Mouse (Mus musculus): ENCODE data around the gene Rpgrip1.

Rpgrip1 gene

DNA sequence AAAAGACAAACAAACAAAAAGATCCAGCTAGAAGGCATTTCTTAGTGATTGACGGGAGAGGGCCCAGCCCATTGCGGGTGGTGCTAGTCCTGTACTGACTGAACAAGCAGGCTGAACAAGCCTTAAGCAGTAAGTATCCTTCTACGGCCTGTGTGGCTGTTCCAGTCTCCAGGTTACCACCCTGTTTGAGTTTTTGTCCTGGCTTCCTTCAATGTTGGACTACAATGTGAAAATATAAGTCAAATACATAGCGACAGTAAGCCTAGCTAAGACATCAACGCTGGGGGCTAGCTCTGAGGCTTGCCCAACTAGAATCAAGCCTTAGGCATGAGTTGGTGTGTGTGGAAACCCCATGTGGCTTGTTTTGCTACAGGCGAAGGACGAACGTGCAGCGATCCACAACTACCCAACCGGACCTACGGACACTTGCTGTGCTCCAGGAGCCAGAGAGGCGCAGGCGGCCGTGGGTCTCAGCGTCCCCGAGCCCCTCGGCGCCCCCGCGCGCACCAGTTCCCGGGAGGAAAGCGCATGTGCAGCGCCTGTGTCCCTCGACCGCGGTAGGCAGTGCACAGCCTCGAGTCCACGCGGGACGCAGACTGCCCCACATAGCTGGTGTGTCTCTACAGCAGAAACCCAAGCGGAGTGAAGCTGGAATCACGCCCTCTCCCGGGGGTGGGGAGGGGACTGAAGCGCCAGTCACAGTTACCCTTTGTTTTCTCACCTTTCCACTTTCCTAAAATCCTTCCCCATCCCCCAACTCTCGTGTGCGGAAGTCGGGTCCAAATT lies 8.5 kb downstream of the Rpgrip1 start:
- DNase-seq, result peak; percentile 75

DNA sequence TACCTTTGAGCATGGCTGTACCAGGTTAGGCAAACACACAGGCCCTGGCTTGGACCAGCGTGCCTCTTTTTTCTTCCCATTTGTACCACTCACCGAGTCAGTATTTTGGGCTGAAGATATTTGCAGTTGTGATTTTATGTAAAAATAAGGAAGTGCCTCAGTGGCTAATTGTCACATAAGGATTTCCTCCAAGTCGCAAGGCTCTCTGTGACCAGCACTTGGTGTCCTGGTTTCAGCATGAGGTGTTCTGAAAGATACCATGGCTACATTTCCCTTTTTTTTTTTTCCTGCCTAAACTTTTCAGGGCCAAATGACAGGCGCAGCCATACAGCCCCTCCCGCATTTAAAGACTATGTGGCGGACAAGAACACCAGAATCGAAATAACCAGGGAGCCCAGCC lies 9.7 kb downstream of the Rpgrip1 start:
- no peak for DNase-seq

- peak; percentile 62 for DNase-seq
These were observed 13.4 kb downstream of the Rpgrip1 start for GRCm38 (mm10) chr14:52123918-52124317.

DNA sequence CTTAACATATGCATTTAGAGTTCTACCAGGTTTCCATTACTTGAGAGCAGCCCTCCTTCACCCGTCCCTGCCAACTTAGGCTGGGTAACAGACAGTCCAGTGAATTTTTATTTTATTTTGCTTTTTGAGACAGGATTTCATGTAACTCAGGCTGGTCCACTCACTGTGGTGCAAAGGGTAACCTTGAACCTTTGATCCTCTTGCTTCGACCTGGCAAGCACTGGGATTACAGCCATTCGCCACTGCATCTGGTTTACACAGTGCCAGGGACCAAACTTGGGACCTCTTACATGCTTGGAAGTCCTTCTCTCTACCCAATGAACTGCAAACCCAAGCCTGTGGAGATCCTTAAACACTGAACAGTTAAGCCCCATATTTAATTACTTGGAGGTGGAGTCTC lies 14.1 kb downstream of the Rpgrip1 start:
- DNase-seq, result no peak

GRCm38 (mm10) chr14:52133584-52133983 lies 23.1 kb downstream of the Rpgrip1 start:
- DNase-seq, result no peak

- DNase-seq, result no peak
These were observed 30.3 kb downstream of the Rpgrip1 start for GRCm38 (mm10) chr14:52140577-52141444.

- no peak for DNase-seq
These were observed 31.1 kb downstream of the Rpgrip1 start for GRCm38 (mm10) chr14:52141445-52142127.

GRCm38 (mm10) chr14:52144165-52144564 lies 33.7 kb downstream of the Rpgrip1 start:
- DNase-seq, result no peak

DNA sequence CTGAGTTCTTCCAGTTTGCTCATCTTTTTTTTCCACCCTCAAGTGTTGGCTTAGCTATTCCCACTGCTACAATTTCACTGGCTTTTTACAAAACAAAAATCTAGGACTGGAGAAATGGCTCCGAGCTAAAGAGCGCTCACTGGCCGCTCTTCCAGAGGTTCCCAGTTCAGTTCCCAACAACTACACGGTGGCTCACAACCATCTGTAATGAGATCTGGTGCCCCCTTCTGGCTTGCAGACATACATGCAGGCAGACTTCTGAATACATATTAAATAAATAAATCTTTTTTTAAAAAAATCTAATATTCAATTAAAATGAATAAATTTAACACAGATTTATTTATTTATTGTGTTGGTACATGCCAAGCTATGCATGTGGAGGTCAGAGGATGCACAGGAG lies 36.0 kb downstream of the Rpgrip1 start:
- no peak for DNase-seq

- no peak for DNase-seq
These were observed 39.4 kb downstream of the Rpgrip1 start for GRCm38 (mm10) chr14:52149888-52150287.

DNA sequence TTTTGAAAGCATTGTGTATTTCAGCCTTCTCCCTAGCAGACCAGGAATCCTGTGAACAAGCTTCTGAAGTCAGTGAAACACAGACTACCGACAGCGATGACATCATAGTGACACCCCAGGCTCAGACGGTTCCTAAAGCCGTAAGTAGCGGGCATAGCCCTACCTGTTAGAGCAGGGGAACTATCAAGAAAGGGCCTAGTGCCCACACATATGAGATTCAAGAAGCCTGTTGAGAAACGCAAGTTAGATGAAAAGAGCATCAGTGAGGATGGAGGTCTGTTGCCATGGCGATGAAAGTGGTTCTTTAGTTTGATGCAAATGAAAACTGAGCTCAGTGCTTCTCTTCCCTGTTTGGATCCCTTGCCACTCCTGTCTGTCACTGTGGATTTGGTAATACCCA lies 41.7 kb downstream of the Rpgrip1 start:
- no peak for DNase-seq

- DNase-seq, result no peak
These were observed 42.1 kb downstream of the Rpgrip1 start for GRCm38 (mm10) chr14:52152613-52153012.

DNA sequence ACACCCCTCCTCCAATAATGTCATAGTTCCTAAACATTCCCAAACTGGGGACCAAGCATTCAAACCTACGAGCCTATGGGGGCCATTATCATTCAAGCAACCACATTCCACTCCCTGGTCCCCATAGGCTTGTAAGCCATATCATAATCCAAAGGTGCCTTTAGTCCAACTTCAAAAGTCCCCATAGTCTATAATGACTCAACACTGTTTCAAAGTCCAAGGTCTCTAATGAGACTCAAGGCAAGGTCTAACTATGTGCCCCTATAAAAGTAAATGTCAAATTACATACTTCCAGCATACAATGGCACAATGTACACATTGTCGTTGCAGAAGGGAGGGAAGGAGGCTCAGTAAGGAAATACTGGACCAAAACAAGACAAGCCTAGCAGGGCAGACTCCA lies 44.5 kb downstream of the Rpgrip1 start:
- DNase-seq, result no peak

- DNase-seq, result no peak
These were observed 50.4 kb downstream of the Rpgrip1 start for GRCm38 (mm10) chr14:52160911-52161310.

DNA sequence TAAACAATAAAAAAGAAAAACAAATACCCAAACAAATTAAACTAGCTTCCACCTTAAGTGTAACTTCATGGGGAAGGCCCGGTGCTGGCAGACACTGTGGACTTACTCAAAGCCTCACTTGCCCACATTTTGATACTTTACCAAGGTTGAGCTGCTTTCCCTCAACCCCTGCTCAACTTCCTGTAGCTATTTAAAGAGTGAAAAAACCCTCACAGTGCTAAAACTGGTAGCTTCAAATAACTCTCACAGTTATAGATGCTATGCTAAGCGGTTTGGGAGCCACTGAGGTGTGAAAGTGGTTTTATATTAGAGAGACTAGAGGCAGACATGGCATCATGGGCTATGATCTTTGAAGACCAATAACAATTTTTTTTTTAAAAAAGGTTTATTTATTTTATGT lies 56.1 kb downstream of the Rpgrip1 start:
- DNase-seq, result no peak

- DNase-seq, result no peak
These were observed 78.3 kb downstream of the Rpgrip1 start for GRCm38 (mm10) chr14:52188788-52189187.

GRCm38 (mm10) chr14:52189519-52189918 lies 79.0 kb downstream of the Rpgrip1 start:
- DNase-seq, result no peak

GRCm38 (mm10) chr14:52190740-52191359 lies 80.3 kb downstream of the Rpgrip1 start:
- peak; percentile 20 for DNase-seq

- peak; percentile 33 for DNase-seq
These were observed 85.2 kb downstream of the Rpgrip1 start for GRCm38 (mm10) chr14:52195691-52196090.

DNA sequence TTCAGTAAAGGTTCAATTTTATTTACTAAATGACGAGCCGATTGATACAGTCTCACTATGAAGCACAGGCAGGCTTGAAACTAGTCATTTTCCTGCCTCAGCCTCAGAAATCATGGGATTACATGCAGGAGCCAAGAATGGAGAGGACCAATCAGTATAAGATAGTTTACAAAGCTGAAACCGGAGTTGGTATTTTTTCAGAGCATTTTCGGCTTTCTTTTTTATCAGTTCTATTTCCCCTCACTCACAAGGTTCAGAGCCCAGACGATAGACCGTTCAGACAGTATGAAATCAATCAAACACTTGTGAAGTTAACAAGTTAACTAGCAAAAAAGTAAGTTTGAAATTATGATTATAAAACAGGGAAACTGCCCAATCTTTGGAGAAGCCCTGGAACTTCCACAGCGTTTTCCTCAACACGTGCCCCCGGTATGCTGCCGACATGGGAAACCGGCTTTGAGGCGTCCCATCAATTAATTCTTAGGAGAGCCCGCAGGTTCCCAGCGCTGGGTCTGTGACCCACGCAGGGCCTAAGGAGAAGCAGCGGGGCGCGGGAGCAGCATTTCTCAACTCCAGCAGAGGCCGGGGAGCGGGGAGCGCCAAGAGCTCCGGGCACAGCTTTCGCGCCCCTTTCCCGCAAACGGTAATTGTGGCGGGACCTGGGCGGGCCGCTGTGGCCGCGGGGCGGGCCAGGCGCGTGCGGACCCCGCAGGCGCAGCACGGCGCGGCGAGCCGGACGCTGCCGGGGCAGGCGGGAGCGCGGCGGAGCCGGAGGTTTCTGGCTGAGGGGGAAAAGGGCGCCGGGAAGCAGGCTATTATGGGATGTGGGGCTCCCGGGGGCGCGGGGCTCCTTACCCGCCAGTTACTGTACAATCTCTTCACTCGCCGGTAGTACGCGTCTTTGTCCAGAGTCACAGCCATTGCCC lies 86.0 kb downstream of the Rpgrip1 start:
- no peak for DNase-seq

DNA sequence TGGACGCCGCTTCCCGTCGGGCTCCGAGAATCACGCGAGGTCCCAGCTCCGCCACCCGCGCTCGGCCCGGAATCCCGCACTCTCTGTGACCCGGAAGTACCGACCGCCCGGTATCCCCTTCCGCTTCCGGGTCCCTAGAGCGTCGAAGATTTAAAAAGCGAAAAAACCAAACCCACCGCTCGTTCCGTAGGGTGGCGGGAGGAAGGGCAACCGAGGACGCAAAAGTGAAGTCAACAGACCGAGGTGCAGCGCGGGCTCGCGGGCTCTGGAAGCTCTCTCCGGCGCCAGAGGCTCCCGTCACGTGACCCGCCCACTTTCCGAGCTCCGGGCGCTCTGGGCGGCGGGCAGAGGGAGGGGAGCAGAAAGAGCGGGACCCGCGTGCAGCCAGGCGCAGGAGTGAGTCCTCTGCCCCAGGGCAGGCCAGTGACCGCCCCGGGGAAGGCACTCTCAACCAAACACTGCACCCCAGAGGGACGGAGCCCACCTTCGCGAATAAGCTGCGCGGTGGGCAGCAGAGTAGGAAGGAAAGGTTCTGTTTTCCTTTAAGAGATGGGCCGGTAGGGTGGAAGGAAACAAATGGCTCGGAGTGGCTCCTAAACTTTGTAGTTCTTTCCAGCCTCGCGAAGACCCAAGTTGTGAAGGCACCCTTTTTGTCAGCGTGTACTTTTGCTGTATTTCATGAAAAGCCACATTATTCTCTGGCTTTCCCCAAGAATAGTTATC lies 86.8 kb downstream of the Rpgrip1 start, which contains the start of gene Supt16:
Gene Supt16, minus strand, starts transcription at position 261 of the 723 bp plus-strand sequence.
- peak; percentile 81 for DNase-seq

Measured in cerebellum, adult 9-11 months (tissue).